Mouse (Mus musculus) cerebellum, adult 2 months (tissue): ENCODE measurements around the gene Agbl5. TPM values are rescaled to one million over a fixed set of nuclear protein-coding genes. Genes with fewer than 3 reads are reported as not detected.

Experiments used
- DNase-seq, 2 experiments: peaks; one replicate each; pipeline ENCODE4 v3.0.0; 2021
- H3K27ac ChIP-seq: fragments of 200-500 bp; 2 replicates; pipeline ENCODE4 v1.5.1; 2012; ENCODE audit warnings: low read length, control low read depth, inconsistent platforms; ENCODE audit not compliant: insufficient read depth
- H3K27me3 ChIP-seq: fragments of 200-500 bp; 2 replicates; pipeline ENCODE4 v1.6.1; 2012; ENCODE audit warnings: inconsistent platforms, mild to moderate bottlenecking, low read length, moderate library complexity; ENCODE audit not compliant: control insufficient read depth, insufficient read depth
- H3K4me1 ChIP-seq: fragments of 200-500 bp; 2 replicates; pipeline ENCODE4 v1.6.1; 2011; ENCODE audit warnings: low read length; ENCODE audit not compliant: control insufficient read depth, insufficient read depth
- H3K4me3 ChIP-seq: fragments of 200-500 bp; replicated peaks from 2 replicates; pipeline ENCODE3; 2011; ENCODE audit warnings: mild to moderate bottlenecking, low read depth, low read length, control low read depth; ENCODE audit not compliant: insufficient read depth
- CTCF ChIP-seq: fragments of 200-500 bp; IDR thresholded peaks from 2 replicates; pipeline ENCODE4 v1.5.1; 2011; ENCODE audit warnings: low read depth, mild to moderate bottlenecking, control low read depth, low read length, moderate library complexity, borderline replicate concordance; ENCODE audit not compliant: insufficient read depth
- POLR2A ChIP-seq: fragments of 200-500 bp; IDR thresholded peaks from 2 replicates; pipeline ENCODE4 v1.6.1; 2011; ENCODE audit warnings: low read length, control low read depth, borderline replicate concordance; ENCODE audit not compliant: insufficient read depth
- WGBS: fragments of 180-500 bp; shearing (Covaris S2); methylation state at CpG from one replicate; pipeline ENCODE4 v1.1.7; 2018; 5-methylcytosine and 5-hydroxymethylcytosine counted together
- polyA plus RNA-seq: library from polyadenylated mRNA; depleted of rRNA; stranded (reverse); fragments of >200 nt; gene quantifications from 2 replicates; pipeline ENCODE4 v1.2.3, GENCODE M21; 2012

Agbl5 gene
- polyA plus RNA-seq, 1 experiment: 15.1 TPM

GRCm38 (mm10) chr5:30923119-30923518 lies 34.6 kb downstream of the Agbl5 start:
- no peaks in the 10 kb centered on the region for H3K27me3 ChIP-seq
- H3K27ac ChIP-seq: no peak overlapping the region
- DNase-seq: no peak
- no peak overlapping the region for H3K4me3 ChIP-seq
- TF ChIP-seq POLR2A (no peak), CTCF (no peak)
- WGBS: 83% methylated on average over 6 of the region's 6 CpGs
- no peaks in the 10 kb centered on the region for H3K4me1 ChIP-seq

GRCm38 (mm10) chr5:30924614-30925013 lies 36.1 kb downstream of the Agbl5 start:
- WGBS: 67% methylated on average over 8 of the region's 8 CpGs

GRCm38 (mm10) chr5:30925217-30925616 lies 36.7 kb downstream of the Agbl5 start:
- Histone ChIP-seq H3K27ac (no peak overlapping the region), H3K4me1 (0 out of 2 replicates have a peak, but pooled peaks cover under 1% of the 10 kb centered on the region), H3K4me3 (no peak overlapping the region), H3K27me3 (no peaks in the 10 kb centered on the region)
- 86% methylated on average over 5 of the region's 5 CpGs for WGBS
- no peak for DNase-seq
- TF ChIP-seq POLR2A: no peak
- TF ChIP-seq CTCF: no peak

More at GRCm38 (mm10) chr5:30924614-30925013, 36.1 kb downstream of the Agbl5 start:
- no peaks in the 10 kb centered on the region for H3K4me1 ChIP-seq
- H3K27me3 ChIP-seq: no peaks in the 10 kb centered on the region
- H3K27ac ChIP-seq: no peak overlapping the region
- no peak for DNase-seq
- TF ChIP-seq POLR2A: no peak
- TF ChIP-seq CTCF: no peak
- H3K4me3 ChIP-seq: no peak overlapping the region

- no peak overlapping the region for H3K27ac ChIP-seq
- TF ChIP-seq CTCF: no peak
- TF ChIP-seq POLR2A: no peak
- WGBS: 61% methylated on average over 2 of the region's 2 CpGs
- no peak for DNase-seq
- 0 out of 2 replicates have a peak, but pooled peaks cover 3% of the 10 kb centered on the region for H3K4me1 ChIP-seq
- H3K27me3 ChIP-seq: no peaks in the 10 kb centered on the region
- no peak overlapping the region for H3K4me3 ChIP-seq
Measured at GRCm38 (mm10) chr5:30926073-30926472, 37.6 kb downstream of the Agbl5 start.

- 39% methylated on average over 7 of the region's 7 CpGs for WGBS
- no peak overlapping the region for H3K4me3 ChIP-seq
- TF ChIP-seq POLR2A: no peak
- no peak for TF ChIP-seq CTCF
- H3K27ac ChIP-seq: no peak overlapping the region
- H3K27me3 ChIP-seq: no peaks in the 10 kb centered on the region
- 0 out of 2 replicates have a peak, but pooled peaks cover 3% of the 10 kb centered on the region for H3K4me1 ChIP-seq
- DNase-seq: peak; percentile 38 to 57
Measured at GRCm38 (mm10) chr5:30927945-30928529, 39.5 kb downstream of the Agbl5 start.

- H3K4me1 ChIP-seq: 0 out of 2 replicates have a peak, but pooled peaks cover 3% of the 10 kb centered on the region
- 9% methylated on average over 4 of the region's 4 CpGs for WGBS
- H3K27ac ChIP-seq: no peak overlapping the region
- TF ChIP-seq CTCF: peak; percentile 85
- no peak for TF ChIP-seq POLR2A
- no peak overlapping the region for H3K4me3 ChIP-seq
- no peaks in the 10 kb centered on the region for H3K27me3 ChIP-seq
- peak; percentile 79 to 83 for DNase-seq
Measured at GRCm38 (mm10) chr5:30930121-30930520, 41.6 kb downstream of the Agbl5 start.

- no peak overlapping the region for H3K4me3 ChIP-seq
Measured at GRCm38 (mm10) chr5:30930846-30931245, 42.4 kb downstream of the Agbl5 start.

GRCm38 (mm10) chr5:30931378-30931777 lies 42.9 kb downstream of the Agbl5 start:
- no peak overlapping the region for H3K27ac ChIP-seq
- H3K4me3 ChIP-seq: no peak overlapping the region
- 73% methylated on average over 4 of the region's 4 CpGs for WGBS
- 0 out of 2 replicates have a peak, but pooled peaks cover 3% of the 10 kb centered on the region for H3K4me1 ChIP-seq
- no peak for TF ChIP-seq CTCF
- no peak for TF ChIP-seq POLR2A
- no peak for DNase-seq
- no peaks in the 10 kb centered on the region for H3K27me3 ChIP-seq

More at GRCm38 (mm10) chr5:30930846-30931245, 42.4 kb downstream of the Agbl5 start:
- no peak overlapping the region for H3K27ac ChIP-seq
- DNase-seq: no peak
- 37% methylated on average over 6 of the region's 6 CpGs for WGBS
- 0 out of 2 replicates have a peak, but pooled peaks cover 3% of the 10 kb centered on the region for H3K4me1 ChIP-seq
- H3K27me3 ChIP-seq: no peaks in the 10 kb centered on the region
- TF ChIP-seq CTCF: no peak
- TF ChIP-seq POLR2A: no peak
